Mouse (Mus musculus): ENCODE data around the gene Phgdh.

DNA sequence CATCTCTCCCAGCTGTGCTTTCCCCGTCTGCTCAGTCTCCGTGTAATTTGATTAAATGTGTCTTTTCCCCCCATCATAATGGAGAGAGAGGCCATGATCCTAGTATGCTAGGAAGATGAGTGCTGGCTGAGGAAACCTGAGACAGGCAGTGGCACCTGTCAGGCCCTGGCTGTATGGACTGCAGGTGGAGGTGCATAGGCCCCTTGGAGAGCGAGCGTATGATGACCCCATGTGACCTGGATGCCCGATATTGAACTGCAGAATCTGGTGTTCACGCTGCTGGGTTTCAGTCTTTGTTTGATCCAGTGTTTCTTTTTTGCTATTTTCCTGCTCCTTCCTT is 16.2 kb upstream of the Phgdh start:
- no peak for TF ChIP-seq CTCF (IDR thresholded peaks at IDR 0.05; ENCODE audit: extremely low read depth, insufficient read depth, low read length)
- TF ChIP-seq POLR2A (IDR thresholded peaks at IDR 0.05; ENCODE audit: extremely low read depth, insufficient read depth, low read length), result no peak

All from cortical plate, adult 2 months (tissue).